8 mouse cellular contexts compared by ENCODE assay signal in genomic region chr3:34456488-34457433, GRCm38 (mm10).
DNase-seq lines count a peak whose midpoint lies in the region; ATAC-seq and TF ChIP-seq lines count a peak whose summit lies in the region.

No protein-coding gene starts in this region.

- no peak overlapping the region for H3K4me3 ChIP-seq in liver, postnatal 0 days (ENCODE audit: low read depth, low read length)
- no peak overlapping the region for H3K4me3 ChIP-seq in forebrain, embryonic 15.5 days
- H3K4me3 ChIP-seq in hindbrain, embryonic 15.5 days, result no peak overlapping the region
- no peak overlapping the region for H3K4me3 ChIP-seq in midbrain, embryonic 16.5 days (ENCODE audit: low read depth, low read length)
- H3K4me3 ChIP-seq in intestine, embryonic 15.5 days (replicated peaks), result no peak overlapping the region

- H3K27me3 ChIP-seq in liver, postnatal 0 days (ENCODE audit: insufficient read depth, low read length), result no peaks in the 10 kb centered on the region
- H3K27me3 ChIP-seq in forebrain, embryonic 15.5 days, result no peaks in the 10 kb centered on the region
- no peaks in the 10 kb centered on the region for H3K27me3 ChIP-seq in hindbrain, embryonic 15.5 days
- no peaks in the 10 kb centered on the region for H3K27me3 ChIP-seq in midbrain, embryonic 16.5 days (ENCODE audit: control insufficient read depth, insufficient read depth, low read depth, low read length)
- H3K27me3 ChIP-seq in intestine, embryonic 15.5 days (replicated peaks), result no peaks in the 10 kb centered on the region

- no peak overlapping the region for H3K27ac ChIP-seq in liver, postnatal 0 days (ENCODE audit: low read depth)
- H3K27ac ChIP-seq in forebrain, embryonic 15.5 days (replicated peaks), result peak overlapping the region; percentile 38
- no peak overlapping the region for H3K27ac ChIP-seq in hindbrain, embryonic 15.5 days (replicated peaks)
- H3K27ac ChIP-seq in midbrain, embryonic 16.5 days (ENCODE audit: low read length), result 0 out of 2 replicates have a peak overlapping the region, but pooled peaks have one; percentile 5
- H3K27ac ChIP-seq in intestine, embryonic 15.5 days, result no peak overlapping the region

- no peaks in the 10 kb centered on the region for H3K9me3 ChIP-seq in liver, postnatal 0 days (ENCODE audit: low read length)
- H3K9me3 ChIP-seq in forebrain, embryonic 15.5 days, result no peaks in the 10 kb centered on the region
- H3K9me3 ChIP-seq in hindbrain, embryonic 15.5 days, result no peaks in the 10 kb centered on the region
- no peaks in the 10 kb centered on the region for H3K9me3 ChIP-seq in midbrain, embryonic 16.5 days (replicated peaks; ENCODE audit: control insufficient read depth, low read length, poor library complexity, severe bottlenecking)
- no peaks in the 10 kb centered on the region for H3K9me3 ChIP-seq in intestine, embryonic 15.5 days

- TF ChIP-seq CTCF in liver, postnatal 0 days (IDR thresholded peaks at IDR 0.05; ENCODE audit: low read depth), result no peak

- 72% methylated on average over 23 of the region's 23 CpGs for WGBS in liver, postnatal 0 days (ENCODE audit: insufficient replicate concordance)
- 34% methylated on average over 23 of the region's 23 CpGs for WGBS in forebrain, embryonic 15.5 days
- 46% methylated on average over 23 of the region's 23 CpGs for WGBS in hindbrain, embryonic 15.5 days
- whole genome bisulfite sequencing in midbrain, embryonic 16.5 days, result 48% methylated on average over 23 of the region's 23 CpGs
- WGBS in intestine, embryonic 15.5 days, result 69% methylated on average over 23 of the region's 23 CpGs

- TF ChIP-seq EP300 in liver, postnatal 0 days (IDR thresholded peaks at IDR 0.05; ENCODE audit: low read depth), result no peak

- H3K4me2 ChIP-seq in liver, postnatal 0 days (ENCODE audit: low read depth, low read length), result no peak overlapping the region
- H3K4me2 ChIP-seq in forebrain, embryonic 15.5 days (replicated peaks), result no peak overlapping the region
- peak overlapping the region; percentile 21; the same call in 1 of the 2 replicates for H3K4me2 ChIP-seq in hindbrain, embryonic 15.5 days
- H3K4me2 ChIP-seq in midbrain, embryonic 16.5 days (ENCODE audit: low read length), result no peak overlapping the region; the same call in 1 of the 2 replicates
- H3K4me2 ChIP-seq in intestine, embryonic 15.5 days (replicated peaks), result no peak overlapping the region

- no peak overlapping the region for H3K9ac ChIP-seq in liver, postnatal 0 days (replicated peaks)
- H3K9ac ChIP-seq in forebrain, embryonic 15.5 days (replicated peaks), result no peak overlapping the region
- H3K9ac ChIP-seq in hindbrain, embryonic 15.5 days, result no peak overlapping the region
- H3K9ac ChIP-seq in midbrain, embryonic 16.5 days (ENCODE audit: low read depth, low read length), result no peak overlapping the region
- no peak overlapping the region for H3K9ac ChIP-seq in intestine, embryonic 15.5 days

- peak; percentile 14 for DNase-seq in liver
- no peak for DNase-seq in liver, postnatal 0 days
- DNase-seq in cerebellum, adult 18-20 months, result no peak
- no peak for DNase-seq in adrenal gland, adult 8-10 months

- no peaks in the 10 kb centered on the region for H3K36me3 ChIP-seq in liver, postnatal 0 days (replicated peaks; ENCODE audit: insufficient read depth, low read length)
- no peaks in the 10 kb centered on the region for H3K36me3 ChIP-seq in forebrain, embryonic 15.5 days
- H3K36me3 ChIP-seq in hindbrain, embryonic 15.5 days, result no peaks in the 10 kb centered on the region
- no peaks in the 10 kb centered on the region for H3K36me3 ChIP-seq in midbrain, embryonic 16.5 days (ENCODE audit: control insufficient read depth, insufficient read depth, low read length)
- no peaks in the 10 kb centered on the region for H3K36me3 ChIP-seq in intestine, embryonic 15.5 days

- no peaks in the 10 kb centered on the region for H3K4me1 ChIP-seq in liver, postnatal 0 days (ENCODE audit: insufficient read depth)
- peaks cover 29% of the 10 kb centered on the region for H3K4me1 ChIP-seq in forebrain, embryonic 15.5 days
- peaks cover 11% of the 10 kb centered on the region for H3K4me1 ChIP-seq in hindbrain, embryonic 15.5 days (replicated peaks)
- peaks cover 10% of the 10 kb centered on the region; the same call in 1 of the 2 replicates for H3K4me1 ChIP-seq in midbrain, embryonic 16.5 days (ENCODE audit: control insufficient read depth, insufficient read depth, low read length)
- H3K4me1 ChIP-seq in intestine, embryonic 15.5 days (replicated peaks), result no peaks in the 10 kb centered on the region

- no peak for ATAC-seq in liver, postnatal 0 days
- ATAC-seq in forebrain, embryonic 15.5 days (replicated peaks), result peak; percentile 61
- ATAC-seq in hindbrain, embryonic 15.5 days (ENCODE audit: low FRiP score, low read depth), result peak; percentile 60; the same call in 1 of the 2 replicates
- ATAC-seq in midbrain, embryonic 16.5 days, result peak; percentile 69
- no peak for ATAC-seq in intestine, embryonic 15.5 days

Comparison
In these comparisons a context has a peak if more than half of its experiments do, and no peak if none do; other contexts are left out.
1. ATAC-seq: peak in forebrain, embryonic 15.5 days (single experiment), hindbrain, embryonic 15.5 days (single experiment) and midbrain, embryonic 16.5 days (single experiment); none in liver, postnatal 0 days (single experiment) and intestine, embryonic 15.5 days (single experiment).
2. H3K27ac ChIP-seq: peak in forebrain, embryonic 15.5 days (single experiment) and midbrain, embryonic 16.5 days (single experiment); none in liver, postnatal 0 days (single experiment), hindbrain, embryonic 15.5 days (single experiment) and intestine, embryonic 15.5 days (single experiment).